Mouse (Mus musculus) fibroblast of lung, adult 2 months (primary cell): Measurements from ENCODE around the gene Ephb4.

Experiments
- DNase-seq: peaks from one replicate; pipeline ENCODE4 v3.0.0-alpha.2; 2011; ENCODE audit warnings: low read depth

Ephb4 gene

DNA sequence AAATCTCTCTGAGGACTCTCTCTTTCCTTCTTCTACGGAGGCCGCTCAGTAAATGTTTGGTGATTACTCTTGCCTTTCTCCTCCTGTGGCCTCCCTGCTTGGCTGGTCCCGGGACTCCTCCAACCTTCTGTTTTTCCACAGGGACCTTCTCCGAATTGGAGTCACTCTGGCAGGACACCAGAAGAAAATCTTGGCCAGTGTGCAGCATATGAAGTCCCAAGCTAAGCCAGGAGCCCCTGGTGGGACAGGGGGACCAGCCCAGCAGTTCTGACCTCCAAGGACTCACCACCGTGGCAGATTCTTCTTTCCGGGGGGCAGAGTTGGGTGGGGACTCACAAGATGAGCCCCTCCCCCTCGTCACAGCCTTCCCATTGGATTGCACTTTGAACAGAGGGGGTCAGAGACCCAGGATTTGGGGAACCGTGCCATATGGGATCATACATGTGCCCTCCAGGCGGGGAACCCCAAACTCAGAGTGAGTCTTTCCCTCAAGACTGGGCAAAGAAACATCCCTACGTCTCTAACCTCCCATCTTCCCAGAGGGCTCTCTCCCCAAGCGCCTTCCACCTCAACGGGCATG lies 23.6 kb downstream of the Ephb4 start:
- no peak for DNase-seq

DNA sequence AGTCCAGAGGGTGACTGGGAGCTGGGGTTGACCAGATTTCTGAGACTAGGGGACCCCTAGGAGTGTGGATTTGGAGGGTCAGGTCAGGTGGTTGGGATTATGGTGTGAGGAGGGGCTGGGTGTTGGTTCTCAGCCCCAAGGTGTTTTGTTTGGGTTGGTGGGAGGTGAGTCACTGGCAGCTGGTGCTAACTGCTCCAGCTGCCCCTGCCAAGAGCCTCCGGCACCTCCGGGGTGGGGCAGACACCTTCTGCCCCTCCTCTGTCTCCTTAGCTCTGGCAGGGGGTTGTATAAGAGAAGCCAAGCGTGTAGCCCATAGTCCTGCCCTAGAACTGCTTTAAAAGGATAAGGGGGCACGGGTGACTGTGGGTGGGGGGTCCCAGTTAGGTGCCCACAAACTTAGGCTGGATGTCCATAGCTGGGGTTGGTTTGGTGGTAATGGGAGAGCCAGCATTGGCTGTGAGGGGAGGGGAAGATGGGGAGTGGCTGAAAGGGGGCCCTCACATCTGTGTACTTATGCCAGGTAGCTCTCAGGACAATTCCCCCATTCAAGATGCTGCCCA lies 24.7 kb downstream of the Ephb4 start:
- no peak for DNase-seq

DNA sequence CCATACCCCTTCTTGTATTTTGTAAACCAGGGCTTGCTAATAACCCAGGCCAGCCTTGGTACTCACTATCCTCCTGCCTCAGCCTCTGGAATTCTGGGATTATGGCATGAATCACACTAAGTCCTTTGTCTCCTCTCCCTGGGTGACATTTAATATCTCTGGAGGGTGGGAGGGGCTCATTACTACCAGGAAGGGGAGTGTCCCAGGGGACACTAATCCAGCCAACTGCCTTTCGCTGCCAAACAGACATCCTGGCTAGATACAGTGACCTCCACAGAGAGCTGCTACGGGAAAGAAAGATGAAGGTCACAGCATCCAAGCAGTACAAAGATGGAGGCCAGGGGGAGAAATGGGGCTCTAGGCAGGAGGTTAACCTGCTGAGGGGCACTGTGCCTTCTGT lies 25.7 kb downstream of the Ephb4 start:
- DNase-seq: no peak

DNA sequence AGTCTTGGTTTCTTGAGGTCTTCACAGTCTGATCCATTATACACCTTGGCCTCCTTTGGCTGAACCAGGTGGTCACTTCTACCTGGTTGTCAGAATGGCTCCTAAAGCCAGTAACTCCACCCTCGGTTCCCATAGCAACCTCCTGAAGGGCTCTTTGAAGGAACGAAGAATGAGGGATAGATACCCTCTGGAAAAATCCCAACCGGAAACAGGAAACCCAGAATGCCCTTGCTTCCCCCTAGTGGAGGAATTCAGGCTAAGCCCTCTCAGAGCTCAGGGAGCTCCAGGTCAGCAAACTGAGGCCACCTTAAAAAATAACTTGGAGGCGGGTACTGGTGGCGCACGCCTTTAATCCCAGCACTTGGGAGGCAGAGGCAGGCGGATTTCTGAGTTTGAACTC lies 26.3 kb downstream of the Ephb4 start:
- no peak for DNase-seq

DNA sequence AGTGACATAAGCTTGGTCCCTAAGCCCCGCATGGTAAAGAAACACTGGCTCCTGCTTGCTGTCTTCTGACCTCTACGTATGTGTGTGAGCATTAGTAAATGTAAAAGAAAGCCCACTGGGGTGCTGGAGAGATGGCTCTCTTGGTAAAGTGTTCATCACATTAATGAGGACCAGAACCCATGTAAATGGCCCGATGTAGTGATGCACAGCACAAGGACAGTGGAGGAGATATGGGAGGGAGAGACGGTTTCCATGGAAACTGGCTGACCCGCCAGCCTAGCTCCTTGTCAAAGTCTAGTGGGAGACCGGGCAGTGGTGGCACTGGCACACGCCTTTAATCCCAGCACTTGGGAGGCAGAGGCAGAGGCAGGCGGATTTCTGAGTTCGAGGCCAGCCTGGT lies 26.8 kb downstream of the Ephb4 start:
- no peak for DNase-seq

DNA sequence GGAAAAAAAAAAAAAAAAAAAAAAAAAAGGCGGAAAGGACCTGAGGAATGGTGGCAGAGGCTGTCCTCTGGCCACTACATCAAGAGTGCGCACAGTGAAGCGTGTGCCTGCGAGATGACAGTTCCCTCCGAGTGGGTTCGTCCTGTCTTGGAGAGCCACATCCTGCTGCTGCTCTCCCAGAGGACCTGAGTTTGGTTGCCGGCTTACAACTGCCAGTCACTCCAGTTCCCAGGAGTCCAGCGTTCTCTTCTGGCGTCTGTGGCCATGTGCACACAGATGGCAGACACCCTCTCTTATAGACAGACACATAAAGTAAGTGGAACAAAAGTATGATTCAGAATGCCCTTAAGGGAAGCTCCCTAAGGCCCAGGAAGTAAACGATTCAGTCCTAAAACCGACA lies 27.3 kb downstream of the Ephb4 start:
- no peak for DNase-seq

DNA sequence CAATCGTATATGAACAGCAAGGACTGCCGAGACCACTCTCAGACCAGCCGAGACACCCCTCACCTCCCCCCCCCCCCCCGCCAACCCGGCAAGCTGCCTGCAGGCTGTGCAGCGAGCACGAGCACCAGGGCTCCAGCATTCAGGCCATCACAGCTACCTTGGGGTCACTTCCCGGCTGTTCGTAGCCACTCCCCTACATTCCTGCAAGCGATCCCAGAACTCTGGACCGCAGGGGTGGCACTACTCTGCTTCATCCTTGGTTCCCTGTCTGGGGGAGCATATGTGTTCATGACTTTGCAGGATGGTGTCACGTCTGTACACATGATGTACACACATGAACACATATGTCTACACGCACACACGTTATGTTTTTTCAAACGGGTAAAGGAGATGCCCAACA lies 27.7 kb downstream of the Ephb4 start:
- no peak for DNase-seq

DNA sequence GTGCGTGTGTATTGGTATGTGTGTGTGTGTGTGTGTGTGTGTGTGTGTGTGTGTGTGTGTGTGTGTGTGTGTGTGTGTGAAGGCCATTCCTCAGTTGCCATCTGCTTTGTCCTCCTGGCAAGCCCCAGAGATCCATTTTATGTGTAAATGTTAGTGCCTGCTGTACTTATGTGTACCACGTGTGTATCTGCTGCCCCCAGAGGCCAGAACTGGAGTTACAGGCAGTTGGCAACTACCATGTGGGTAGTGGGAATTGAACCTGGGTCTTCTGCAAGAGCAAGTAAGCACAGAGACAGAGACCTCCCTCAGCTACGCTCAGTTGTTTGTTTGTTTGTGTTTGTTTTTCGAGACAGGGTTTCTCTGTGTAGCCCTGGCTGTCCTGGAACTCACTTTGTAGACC lies 31.2 kb downstream of the Ephb4 start:
- DNase-seq: no peak

DNA sequence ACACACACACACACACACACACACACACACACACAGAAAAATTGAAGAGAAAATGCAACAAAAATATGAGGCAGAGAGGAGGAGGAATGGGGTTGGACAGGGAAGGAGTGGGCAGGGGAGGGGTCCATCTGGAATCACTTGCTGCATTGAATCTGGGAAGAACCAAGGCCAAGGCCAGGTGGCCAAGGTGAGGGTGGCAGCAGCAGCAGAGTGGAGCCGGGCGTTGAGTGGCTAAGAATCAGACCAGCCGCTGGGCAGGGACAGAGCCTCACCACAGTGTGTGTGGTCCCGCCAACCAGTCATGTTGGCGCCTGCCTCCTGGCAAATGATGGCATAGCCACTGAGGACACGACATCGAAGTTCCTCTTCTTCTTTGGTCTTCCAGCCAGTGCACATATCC lies 33.5 kb downstream of the Ephb4 start:
- DNase-seq: no peak

DNA sequence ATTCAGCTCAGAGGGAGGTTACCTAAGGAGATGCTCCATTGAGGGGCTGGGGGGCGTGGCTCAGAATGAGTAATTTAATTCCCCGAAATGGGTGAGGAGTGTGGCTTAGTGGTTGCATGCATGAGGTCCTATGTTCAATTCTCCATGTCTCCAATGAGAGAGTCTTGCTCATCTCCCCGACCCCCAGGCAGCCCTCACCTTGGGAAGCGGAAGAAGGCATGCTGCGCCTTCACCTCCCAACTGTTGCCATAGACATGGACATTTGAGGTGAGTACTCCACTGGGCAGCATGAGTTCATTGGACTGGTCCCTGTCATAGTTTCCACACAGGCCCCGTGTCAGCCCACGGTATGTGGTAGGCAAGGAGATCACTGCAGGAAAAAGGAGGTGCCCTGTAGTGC lies 36.8 kb downstream of the Ephb4 start:
- no peak for DNase-seq

DNA sequence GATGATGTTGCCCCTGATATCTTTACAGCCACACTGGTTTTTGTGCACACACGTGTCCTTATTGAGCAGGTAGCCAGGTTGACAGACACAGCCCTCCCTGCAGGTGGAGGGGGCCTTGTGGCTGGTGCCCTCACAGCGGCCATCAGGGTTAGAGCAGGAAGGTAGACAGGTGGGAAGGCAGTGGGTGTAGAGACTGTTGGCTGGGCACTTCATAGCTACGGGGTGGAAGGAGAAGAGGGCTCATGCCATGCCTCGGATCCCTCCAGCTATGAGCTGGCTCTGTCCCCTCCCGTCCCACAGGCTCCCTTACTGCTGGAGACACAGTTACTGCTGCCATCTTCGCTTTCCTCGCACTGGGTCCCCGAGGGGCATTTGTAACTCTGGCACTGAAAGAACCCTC lies 41.7 kb downstream of the Ephb4 start:
- no peak for DNase-seq

DNA sequence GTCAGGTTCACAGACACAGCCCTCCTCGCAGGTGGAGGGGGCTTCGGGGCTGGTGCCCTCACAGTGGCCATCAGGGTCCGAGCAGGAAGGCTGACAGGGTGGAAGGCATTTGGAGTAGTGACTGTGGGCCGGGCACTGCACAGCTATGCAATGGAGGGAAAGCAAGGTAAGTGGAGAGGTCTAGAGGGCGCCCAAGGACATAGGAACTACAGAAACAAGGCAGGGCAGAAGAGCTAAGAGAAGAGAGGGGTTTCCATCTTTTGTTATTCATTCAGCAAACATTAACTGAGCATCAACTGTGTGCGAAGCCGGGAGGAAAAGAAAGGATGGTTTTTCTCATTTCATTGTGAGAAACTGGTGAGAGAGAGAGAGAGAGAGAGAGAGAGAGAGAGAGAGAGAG lies 44.5 kb downstream of the Ephb4 start:
- DNase-seq: no peak

DNA sequence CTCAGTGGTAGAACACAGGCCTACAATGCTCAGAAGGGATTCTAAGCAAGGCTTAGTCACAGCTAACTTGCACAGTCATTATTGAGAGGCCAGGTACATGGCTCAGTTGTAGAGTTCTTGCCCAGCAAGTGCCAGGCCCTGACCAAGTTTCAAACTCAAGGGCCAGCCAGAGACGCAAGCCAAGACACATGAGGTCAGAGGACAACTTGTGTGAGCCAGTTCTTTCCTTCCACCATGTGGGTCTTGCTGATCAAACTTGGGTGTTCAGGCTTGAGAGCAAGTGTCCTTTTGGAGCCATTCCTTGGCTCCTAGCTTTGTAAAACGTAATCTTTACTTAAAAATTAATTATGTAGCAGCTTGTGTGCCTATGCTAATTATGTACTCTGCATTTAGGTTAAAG lies 54.2 kb downstream of the Ephb4 start:
- DNase-seq: no peak

DNA sequence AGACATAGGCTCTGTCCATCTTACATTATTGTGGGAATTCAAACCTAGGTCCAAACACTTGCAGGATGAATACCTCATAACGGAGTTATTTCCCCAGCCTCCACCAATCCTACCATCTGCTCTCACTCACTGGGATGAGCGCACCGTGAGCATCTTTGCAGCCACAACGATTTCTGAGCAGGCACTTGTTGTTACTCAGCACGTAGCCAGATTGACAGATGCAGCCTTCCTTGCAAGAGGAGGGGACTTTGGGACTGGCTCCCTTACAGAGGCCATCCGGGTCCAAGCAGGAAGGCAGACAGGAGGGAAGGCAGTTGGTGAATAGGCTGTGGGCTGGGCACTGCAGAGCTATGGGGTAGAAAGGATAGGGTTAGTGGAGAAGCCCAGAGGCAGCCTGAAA lies 59.5 kb downstream of the Ephb4 start:
- no peak for DNase-seq

DNA sequence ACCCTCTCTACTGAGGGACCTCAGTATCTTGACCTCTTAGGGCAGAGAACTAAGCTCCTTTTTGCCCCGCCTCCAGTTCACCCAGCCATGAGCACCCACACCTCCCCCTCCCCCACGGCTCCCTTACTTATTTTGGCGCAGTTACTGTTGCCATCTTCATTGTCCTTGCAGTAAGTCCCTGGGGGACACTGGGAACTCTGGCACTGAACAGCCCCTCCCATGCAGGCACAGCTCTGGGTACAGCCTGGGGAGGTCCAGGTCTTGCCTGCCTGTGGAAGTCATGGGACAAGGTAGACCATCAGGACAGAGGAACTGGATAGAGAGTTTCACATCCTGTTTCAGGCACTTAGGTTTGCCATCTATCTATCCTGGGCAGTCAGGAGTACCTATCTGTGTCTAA lies 60.2 kb downstream of the Ephb4 start:
- DNase-seq: no peak

DNA sequence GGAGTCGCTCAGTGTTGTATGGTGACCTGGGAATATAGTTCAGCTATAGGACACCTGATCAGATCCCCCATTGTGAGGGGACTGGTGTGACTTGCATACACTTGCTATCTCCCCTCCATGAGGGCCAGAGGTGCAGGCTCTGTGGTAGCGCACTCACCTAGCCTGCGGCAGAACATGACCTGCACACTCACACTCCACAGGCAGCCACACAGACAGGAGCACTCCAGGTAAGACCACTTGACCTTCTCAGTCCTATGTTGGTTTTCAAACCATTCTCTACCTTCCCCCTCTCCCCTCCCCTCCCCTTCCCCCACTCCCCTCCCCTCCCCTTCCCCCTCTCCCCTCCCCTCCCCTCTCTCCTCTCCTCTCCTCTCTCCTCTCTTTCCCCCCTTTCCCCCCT lies 60.6 kb downstream of the Ephb4 start:
- no peak for DNase-seq

DNA sequence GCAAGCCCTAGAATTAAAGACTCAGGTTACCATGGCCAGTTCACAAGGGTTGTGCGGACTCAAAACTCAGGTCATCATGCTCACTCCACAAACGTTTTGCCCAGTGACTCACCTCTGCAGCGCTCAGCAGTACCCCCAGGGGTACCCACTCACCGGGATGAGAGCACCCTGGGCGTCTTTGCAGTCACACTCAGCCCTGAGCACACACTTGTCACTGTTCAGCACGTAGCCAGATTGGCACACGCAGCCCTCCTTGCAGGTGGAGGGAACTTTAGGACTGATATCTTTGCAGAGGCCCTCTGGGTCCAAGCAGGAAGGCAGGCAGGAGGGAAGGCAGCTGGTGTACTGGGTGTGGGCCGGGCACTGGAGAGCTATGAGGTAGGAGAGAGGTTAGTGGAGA lies 61.3 kb downstream of the Ephb4 start:
- no peak for DNase-seq

DNA sequence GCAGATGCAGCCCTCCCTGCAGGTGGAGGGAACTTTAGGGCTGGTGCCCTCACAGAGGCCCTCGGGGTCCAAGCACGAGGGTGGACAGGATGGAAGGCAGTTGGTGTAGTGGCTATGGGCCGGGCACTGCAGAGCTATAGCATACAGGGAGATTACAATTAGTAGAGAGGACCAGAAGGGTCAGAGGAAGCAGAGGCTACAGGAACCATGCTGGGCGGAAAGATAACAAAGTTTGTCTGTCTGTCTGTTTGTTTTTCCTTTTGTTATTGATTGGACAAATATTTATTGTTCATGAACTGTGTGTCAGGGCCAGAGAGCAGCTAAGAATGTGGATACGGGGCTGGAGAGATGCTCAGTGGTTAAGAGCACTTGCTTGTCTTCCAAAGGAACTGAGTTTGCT lies 64.3 kb downstream of the Ephb4 start:
- DNase-seq: no peak

DNA sequence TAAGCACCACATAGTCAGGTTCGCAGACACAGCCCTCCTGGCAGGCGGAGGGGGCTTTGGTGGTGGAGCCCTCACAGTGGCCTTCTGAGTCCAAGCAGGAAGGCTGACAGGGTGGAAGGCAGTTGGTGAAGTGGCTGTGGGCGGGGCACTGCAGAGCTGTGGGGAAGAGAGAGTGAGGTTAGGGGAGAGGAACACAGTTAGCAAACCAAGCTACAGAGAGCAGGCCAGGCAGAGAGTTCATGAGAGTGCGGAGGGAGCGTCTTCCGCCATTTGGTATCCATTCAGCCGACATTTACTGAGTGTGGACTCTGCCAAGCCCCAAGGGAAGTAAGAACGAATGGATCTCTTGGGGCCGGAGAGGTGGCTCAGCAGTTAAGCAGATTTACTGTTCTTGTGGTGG lies 69.2 kb downstream of the Ephb4 start:
- DNase-seq: no peak

DNA sequence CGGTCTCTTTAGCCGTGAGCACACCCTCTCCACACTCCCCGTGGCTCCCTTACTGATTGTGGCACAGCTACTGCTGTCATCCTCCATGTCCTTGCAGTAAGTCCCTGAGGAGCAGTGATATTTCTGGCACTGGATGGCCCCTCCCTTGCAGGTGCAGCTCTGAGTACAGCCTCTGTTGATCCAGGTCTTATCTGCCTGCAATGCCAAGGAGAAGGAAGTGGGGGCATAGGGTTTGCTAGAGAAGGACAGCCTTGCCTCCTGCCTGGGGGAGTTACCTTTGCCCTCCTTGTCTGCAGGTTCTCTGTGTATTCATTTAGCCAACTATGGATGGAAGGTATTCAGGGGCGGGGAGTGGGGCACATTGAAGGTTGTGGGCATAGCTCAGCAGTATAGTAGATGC lies 69.9 kb downstream of the Ephb4 start:
- DNase-seq: no peak

DNA sequence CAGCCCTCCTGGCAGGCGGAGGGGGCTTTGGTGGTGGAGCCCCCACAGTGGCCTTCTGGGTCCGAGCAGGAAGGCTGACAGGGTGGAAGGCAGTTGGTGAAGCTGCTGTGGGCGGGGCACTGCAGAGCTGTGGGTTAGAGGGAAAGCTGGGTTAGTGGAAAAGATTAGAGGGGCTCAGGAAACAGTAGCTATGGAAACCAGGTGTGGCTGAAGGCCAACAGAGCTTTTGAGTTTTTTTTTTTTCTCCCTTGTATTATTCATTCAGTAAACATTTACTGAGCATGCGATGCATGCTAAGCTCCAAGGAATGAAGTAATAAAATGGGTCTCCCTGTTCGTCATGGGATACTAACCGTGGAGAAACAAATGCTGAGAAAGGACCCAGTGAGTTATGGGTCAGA lies 75.7 kb downstream of the Ephb4 start:
- peak; percentile 3 for DNase-seq
